Mouse (Mus musculus): ENCODE measurements around the gene Slc24a4. TPM values are rescaled to one million over a fixed set of nuclear protein-coding genes. Genes with fewer than 3 reads are reported as not detected.
A peak's percentile ranks its signal among the peaks of the same experiment; 100 is the strongest.

The Slc24a4 gene
- polyA plus RNA-seq (2015; fragmentation: Nextera tagmentation; extraction: Ambion mirVana), result 0.18 and 0.79 TPM in 2 replicates

DNA sequence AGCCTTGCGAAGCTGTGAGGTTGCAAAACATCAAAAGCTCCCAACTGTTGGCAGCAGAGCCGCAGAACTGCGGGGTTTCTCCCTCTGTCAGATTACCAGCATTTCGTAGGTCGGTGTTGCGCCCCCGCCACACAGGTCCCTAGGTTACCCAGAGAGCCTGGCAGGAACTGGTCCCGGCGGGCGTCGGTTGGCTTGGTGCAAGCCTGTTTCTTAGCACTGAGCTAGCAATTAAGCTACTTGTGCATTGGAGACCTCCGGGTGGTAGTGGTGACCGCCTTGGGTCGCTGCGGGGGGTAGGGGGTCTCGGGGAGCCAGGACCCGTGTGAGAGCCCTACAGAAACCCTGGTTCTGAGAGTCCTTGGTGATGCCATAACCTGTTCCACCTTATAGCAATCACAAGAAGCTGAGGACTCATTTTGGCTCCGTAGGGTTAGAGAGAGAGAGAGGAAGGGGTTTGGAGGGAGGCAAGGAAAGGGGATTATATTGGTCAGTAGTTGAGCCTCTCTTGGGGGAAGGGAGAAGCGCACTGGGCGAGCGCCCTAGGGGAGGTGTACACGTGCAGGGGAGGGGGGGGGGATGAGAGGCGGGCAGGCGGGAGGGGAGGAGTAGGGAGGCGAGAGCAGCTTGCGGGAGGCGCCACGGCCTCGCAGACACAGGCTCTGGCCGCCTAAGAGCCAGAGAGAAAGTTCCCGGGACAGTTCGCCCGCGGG, at the start of gene Slc24a4:
Slc24a4 (plus strand) TSS at position 653 of the 710 bp plus-strand sequence.
- peak; percentile 64; the same call in 1 of the 2 replicates for ATAC-seq (ENCODE audit: insufficient read depth, low FRiP score)
- Histone ChIP-seq H3K36me3 (ENCODE audit: control insufficient read depth, insufficient read depth, low read length) (no peaks in the 10 kb centered on the region), H3K9me3 (replicated peaks; ENCODE audit: control insufficient read depth, low read length) (no peaks in the 10 kb centered on the region), H3K4me3 (replicated peaks; ENCODE audit: low read length) (peak within 1 kb of the TSS; percentile 55), H3K4me1 (ENCODE audit: control insufficient read depth, insufficient read depth, low read length) (peaks cover 12% of the 10 kb centered on the region; the same call in 1 of the 2 replicates), H3K9ac (ENCODE audit: low read length) (peak within 1 kb of the TSS; percentile 64), H3K27me3 (ENCODE audit: control insufficient read depth, insufficient read depth, low read length) (peaks cover 47% of the 10 kb centered on the region), H3K4me2 (ENCODE audit: low read depth, low read length) (peak within 1 kb of the TSS; percentile 95), H3K27ac (ENCODE audit: low read length) (no peak within 1 kb of the TSS)
- WGBS, result under 1% methylated on average over 34 of the region's 34 CpGs

DNA sequence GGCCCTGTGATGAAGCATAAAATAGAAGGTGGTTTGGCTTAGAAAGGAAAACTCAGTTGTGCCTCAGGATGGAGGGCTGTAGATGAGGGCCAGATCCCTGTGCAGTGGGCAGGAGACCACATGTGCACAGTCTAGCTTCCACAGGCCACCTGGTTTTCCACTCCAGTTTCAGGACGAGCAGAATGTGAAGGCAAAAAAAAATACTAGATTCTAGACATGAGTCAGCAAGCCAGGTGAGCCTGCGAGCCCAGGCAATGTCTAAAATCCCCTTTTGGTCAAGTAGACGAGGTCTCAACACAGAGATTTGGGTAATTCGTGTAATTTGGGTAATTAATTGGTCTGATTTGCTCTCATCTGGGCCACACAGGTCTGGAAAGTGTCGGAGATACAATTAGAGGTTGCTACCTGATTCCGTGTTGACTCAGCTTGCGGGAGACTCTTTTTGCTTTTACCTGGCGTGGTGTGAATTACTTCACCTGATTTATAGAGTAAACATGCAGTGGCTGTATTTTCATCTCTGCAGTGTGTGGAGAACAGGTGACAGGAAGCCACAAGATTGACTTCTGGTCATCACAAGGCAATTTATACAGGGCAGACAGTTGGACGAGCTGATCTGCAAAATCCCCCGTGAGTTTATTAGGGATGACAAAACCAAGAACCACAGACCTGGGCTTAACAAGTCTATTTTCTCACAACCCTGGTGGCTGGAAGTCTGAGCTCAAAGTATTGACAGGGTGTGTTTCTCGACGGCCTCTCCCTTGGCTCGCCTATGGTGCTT, 45.7 kb upstream of the Slc24a4 start:
- Histone ChIP-seq H3K27me3 (ENCODE audit: control insufficient read depth, insufficient read depth, low read length) (no peaks in the 10 kb centered on the region), H3K4me1 (ENCODE audit: control insufficient read depth, insufficient read depth, low read length) (no peaks in the 10 kb centered on the region), H3K27ac (ENCODE audit: low read length) (no peak overlapping the region), H3K36me3 (ENCODE audit: control insufficient read depth, insufficient read depth, low read length) (no peaks in the 10 kb centered on the region), H3K4me3 (replicated peaks; ENCODE audit: low read length) (no peak overlapping the region), H3K9ac (ENCODE audit: low read length) (no peak overlapping the region), H3K9me3 (replicated peaks; ENCODE audit: control insufficient read depth, low read length) (no peaks in the 10 kb centered on the region), H3K4me2 (ENCODE audit: low read depth, low read length) (no peak overlapping the region)
- WGBS, result 65% methylated on average over 13 of the region's 13 CpGs
- no peak for ATAC-seq (ENCODE audit: insufficient read depth, low FRiP score)

DNA sequence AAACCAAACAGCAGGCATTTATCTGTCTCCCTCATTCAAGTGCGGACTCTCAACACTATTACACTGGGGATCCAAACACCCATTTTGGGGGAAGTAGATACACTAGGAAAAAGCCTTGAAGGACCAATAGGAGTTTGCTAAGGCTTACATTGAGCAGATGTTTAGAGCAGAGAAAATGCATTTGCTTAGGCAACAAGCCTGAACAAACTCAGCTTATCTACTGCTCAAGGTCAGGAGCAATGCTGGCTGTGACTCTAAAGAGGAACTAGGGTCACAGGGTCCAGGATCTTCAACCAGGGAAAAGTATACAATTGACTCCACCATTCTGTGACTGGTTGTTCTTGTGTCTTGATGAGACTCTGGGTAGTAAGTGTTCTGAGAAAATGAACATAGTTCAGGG, 38.0 kb upstream of the Slc24a4 start:
- ATAC-seq (ENCODE audit: insufficient read depth, low FRiP score), result no peak
- no peak overlapping the region for H3K27ac ChIP-seq (ENCODE audit: low read length)
- no peaks in the 10 kb centered on the region for H3K27me3 ChIP-seq (ENCODE audit: control insufficient read depth, insufficient read depth, low read length)
- no peaks in the 10 kb centered on the region for H3K9me3 ChIP-seq (replicated peaks; ENCODE audit: control insufficient read depth, low read length)
- no peaks in the 10 kb centered on the region for H3K36me3 ChIP-seq (ENCODE audit: control insufficient read depth, insufficient read depth, low read length)
- 78% methylated on average over 1 of the region's 1 CpGs for WGBS
- no peak overlapping the region for H3K9ac ChIP-seq (ENCODE audit: low read length)
- no peak overlapping the region for H3K4me2 ChIP-seq (ENCODE audit: low read depth, low read length)
- H3K4me1 ChIP-seq (ENCODE audit: control insufficient read depth, insufficient read depth, low read length), result no peaks in the 10 kb centered on the region
- H3K4me3 ChIP-seq (replicated peaks; ENCODE audit: low read length), result no peak overlapping the region

DNA sequence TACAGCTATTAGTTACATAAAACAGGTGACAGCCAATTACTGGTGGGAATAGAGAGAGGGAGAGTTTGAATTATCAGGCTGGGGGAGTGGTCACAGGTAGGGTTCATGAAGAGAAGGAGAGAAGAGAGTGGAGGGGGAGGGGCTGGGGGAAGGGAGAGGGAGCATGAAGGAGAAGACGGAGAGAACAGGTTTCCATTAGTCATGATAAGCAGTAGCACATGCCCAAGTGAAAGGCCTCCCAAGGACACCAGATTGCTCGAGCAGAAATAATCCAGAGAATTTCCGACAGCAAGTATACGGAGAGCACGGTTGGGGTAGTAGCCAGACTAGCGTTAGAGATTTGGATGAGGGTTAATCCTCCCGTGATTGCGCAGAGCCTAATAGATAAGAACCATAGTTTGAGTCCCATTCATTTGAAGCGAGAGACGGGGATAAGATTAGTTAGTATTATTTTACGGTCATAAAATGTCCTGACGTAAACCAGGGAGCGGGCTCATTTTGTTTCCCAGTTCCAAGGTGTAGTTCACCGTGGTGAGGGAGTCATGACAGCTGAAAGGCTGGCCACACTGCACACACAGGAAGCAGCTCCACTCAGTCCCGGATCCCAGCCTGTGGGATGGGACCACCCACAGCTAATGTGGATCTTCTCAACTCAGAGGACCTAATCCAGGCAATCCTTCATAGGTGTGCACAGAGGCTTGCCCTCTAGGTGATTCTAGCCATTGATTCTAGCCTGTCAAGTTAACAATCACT, 36.0 kb upstream of the Slc24a4 start:
- no peak for ATAC-seq (ENCODE audit: insufficient read depth, low FRiP score)
- WGBS, result 60% methylated on average over 15 of the region's 15 CpGs

DNA sequence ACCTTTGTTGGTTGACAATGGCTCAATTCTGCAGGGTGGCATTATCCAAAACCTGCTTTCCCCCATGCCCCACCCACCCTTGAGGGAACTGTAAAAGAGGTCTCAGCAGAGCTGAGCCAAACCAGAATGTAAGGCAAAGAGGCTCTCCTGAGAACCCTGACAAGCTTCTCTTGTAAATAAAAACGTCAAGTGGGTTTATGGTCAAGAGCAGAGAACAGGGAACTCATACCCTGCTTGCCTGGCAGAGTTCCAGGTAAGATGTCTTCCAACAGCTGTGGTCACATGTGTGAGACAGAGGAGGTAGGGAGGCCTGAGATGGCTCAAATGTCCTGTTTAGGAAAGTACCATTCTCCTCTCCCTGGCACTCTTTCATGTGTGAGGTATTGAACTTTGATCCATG, 22.5 kb upstream of the Slc24a4 start:
- Histone ChIP-seq H3K4me1 (ENCODE audit: control insufficient read depth, insufficient read depth, low read length) (no peaks in the 10 kb centered on the region), H3K9ac (ENCODE audit: low read length) (no peak overlapping the region), H3K27ac (ENCODE audit: low read length) (no peak overlapping the region), H3K9me3 (replicated peaks; ENCODE audit: control insufficient read depth, low read length) (no peaks in the 10 kb centered on the region), H3K4me3 (replicated peaks; ENCODE audit: low read length) (no peak overlapping the region), H3K36me3 (ENCODE audit: control insufficient read depth, insufficient read depth, low read length) (no peaks in the 10 kb centered on the region), H3K4me2 (ENCODE audit: low read depth, low read length) (no peak overlapping the region), H3K27me3 (ENCODE audit: control insufficient read depth, insufficient read depth, low read length) (no peaks in the 10 kb centered on the region)
- WGBS, result 29% methylated on average over 1 of the region's 1 CpGs
- no peak for ATAC-seq (ENCODE audit: insufficient read depth, low FRiP score)

More for the DNA sequence above, 36.0 kb upstream of the Slc24a4 start:
- no peaks in the 10 kb centered on the region for H3K4me1 ChIP-seq (ENCODE audit: control insufficient read depth, insufficient read depth, low read length)
- no peak overlapping the region for H3K4me2 ChIP-seq (ENCODE audit: low read depth, low read length)
- H3K4me3 ChIP-seq (replicated peaks; ENCODE audit: low read length), result no peak overlapping the region
- no peaks in the 10 kb centered on the region for H3K27me3 ChIP-seq (ENCODE audit: control insufficient read depth, insufficient read depth, low read length)
- H3K27ac ChIP-seq (ENCODE audit: low read length), result no peak overlapping the region
- no peak overlapping the region for H3K9ac ChIP-seq (ENCODE audit: low read length)
- H3K36me3 ChIP-seq (ENCODE audit: control insufficient read depth, insufficient read depth, low read length), result no peaks in the 10 kb centered on the region
- no peaks in the 10 kb centered on the region for H3K9me3 ChIP-seq (replicated peaks; ENCODE audit: control insufficient read depth, low read length)

DNA sequence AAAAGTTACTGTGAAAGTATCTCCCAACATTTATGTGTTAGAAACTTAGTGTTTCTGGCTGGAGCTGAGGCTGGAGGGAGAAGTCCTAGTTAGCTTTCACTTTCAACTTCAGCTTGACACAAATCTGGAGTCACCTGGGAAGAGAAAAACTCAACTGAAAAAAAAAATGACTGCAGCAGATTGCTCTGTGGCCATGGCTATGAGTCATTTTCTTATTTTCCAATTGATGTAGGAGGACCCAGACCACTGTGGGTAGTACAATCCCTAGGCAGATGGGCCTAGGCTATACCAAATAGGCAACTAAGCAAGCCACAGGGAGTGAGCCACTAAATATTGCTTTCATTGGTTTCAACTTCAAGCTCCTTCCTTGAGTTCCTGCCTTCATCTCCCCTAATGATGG, 19.7 kb upstream of the Slc24a4 start:
- H3K27me3 ChIP-seq (ENCODE audit: control insufficient read depth, insufficient read depth, low read length), result no peaks in the 10 kb centered on the region
- H3K4me1 ChIP-seq (ENCODE audit: control insufficient read depth, insufficient read depth, low read length), result peaks cover 5% of the 10 kb centered on the region; the same call in 1 of the 2 replicates
- ATAC-seq (ENCODE audit: insufficient read depth, low FRiP score), result no peak
- H3K9me3 ChIP-seq (replicated peaks; ENCODE audit: control insufficient read depth, low read length), result no peaks in the 10 kb centered on the region
- H3K27ac ChIP-seq (ENCODE audit: low read length), result no peak overlapping the region
- no peaks in the 10 kb centered on the region for H3K36me3 ChIP-seq (ENCODE audit: control insufficient read depth, insufficient read depth, low read length)
- no peak overlapping the region for H3K9ac ChIP-seq (ENCODE audit: low read length)
- no peak overlapping the region for H3K4me3 ChIP-seq (replicated peaks; ENCODE audit: low read length)
- H3K4me2 ChIP-seq (ENCODE audit: low read depth, low read length), result no peak overlapping the region

DNA sequence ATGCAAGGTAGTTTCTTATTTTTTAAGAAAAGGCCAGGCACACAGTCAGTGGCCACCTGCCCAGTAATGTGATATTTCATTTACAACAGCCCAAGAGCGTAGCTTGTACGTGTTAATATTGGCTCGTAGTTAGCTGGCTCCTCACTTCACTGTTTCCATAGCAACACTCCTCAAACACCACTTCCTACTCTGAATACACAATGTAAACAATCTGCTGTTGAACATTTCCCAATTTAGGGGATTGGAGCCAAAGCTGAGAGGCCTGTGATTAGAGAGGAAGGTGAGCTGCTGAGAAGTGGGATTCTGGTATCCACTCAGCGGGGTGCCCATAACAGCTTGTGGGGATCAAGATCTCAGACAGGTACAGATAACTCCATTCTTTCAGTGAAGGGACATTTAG, 16.0 kb upstream of the Slc24a4 start:
- no peak overlapping the region for H3K27ac ChIP-seq (ENCODE audit: low read length)
- H3K4me1 ChIP-seq (ENCODE audit: control insufficient read depth, insufficient read depth, low read length), result peaks cover 5% of the 10 kb centered on the region; the same call in 1 of the 2 replicates
- no peak overlapping the region for H3K4me2 ChIP-seq (ENCODE audit: low read depth, low read length)
- H3K36me3 ChIP-seq (ENCODE audit: control insufficient read depth, insufficient read depth, low read length), result no peaks in the 10 kb centered on the region
- H3K9me3 ChIP-seq (replicated peaks; ENCODE audit: control insufficient read depth, low read length), result no peaks in the 10 kb centered on the region
- no peak overlapping the region for H3K9ac ChIP-seq (ENCODE audit: low read length)
- 23% methylated on average over 4 of the region's 4 CpGs for WGBS
- H3K27me3 ChIP-seq (ENCODE audit: control insufficient read depth, insufficient read depth, low read length), result no peaks in the 10 kb centered on the region
- H3K4me3 ChIP-seq (replicated peaks; ENCODE audit: low read length), result no peak overlapping the region
- peak; percentile 78; the same call in 1 of the 2 replicates for ATAC-seq (ENCODE audit: insufficient read depth, low FRiP score)

DNA sequence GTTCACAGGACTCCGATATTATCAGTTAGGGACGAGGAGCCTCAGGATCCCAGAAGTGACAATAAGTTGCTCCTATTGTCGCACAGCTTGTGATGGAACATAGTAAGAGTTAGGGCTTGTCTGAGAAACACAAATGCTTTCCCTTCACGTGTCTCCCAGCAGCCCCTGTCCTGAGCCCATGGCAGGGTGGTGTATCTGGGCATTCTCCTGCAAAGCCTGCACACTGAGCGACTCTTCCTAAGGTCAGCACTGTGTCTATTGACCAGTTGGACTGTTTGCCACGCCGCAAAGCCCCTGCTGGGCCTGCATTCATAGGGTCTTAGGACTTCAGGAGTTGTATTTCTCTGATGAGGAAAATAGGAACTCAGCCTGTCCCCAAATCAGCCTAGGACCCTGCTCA, 15.6 kb upstream of the Slc24a4 start:
- peaks cover 5% of the 10 kb centered on the region; the same call in 1 of the 2 replicates for H3K4me1 ChIP-seq (ENCODE audit: control insufficient read depth, insufficient read depth, low read length)
- H3K9me3 ChIP-seq (replicated peaks; ENCODE audit: control insufficient read depth, low read length), result no peaks in the 10 kb centered on the region
- H3K4me2 ChIP-seq (ENCODE audit: low read depth, low read length), result no peak overlapping the region
- no peak overlapping the region for H3K9ac ChIP-seq (ENCODE audit: low read length)
- no peak for ATAC-seq (ENCODE audit: insufficient read depth, low FRiP score)
- H3K27me3 ChIP-seq (ENCODE audit: control insufficient read depth, insufficient read depth, low read length), result no peaks in the 10 kb centered on the region
- WGBS, result 64% methylated on average over 7 of the region's 7 CpGs
- no peak overlapping the region for H3K27ac ChIP-seq (ENCODE audit: low read length)
- no peak overlapping the region for H3K4me3 ChIP-seq (replicated peaks; ENCODE audit: low read length)
- no peaks in the 10 kb centered on the region for H3K36me3 ChIP-seq (ENCODE audit: control insufficient read depth, insufficient read depth, low read length)

DNA sequence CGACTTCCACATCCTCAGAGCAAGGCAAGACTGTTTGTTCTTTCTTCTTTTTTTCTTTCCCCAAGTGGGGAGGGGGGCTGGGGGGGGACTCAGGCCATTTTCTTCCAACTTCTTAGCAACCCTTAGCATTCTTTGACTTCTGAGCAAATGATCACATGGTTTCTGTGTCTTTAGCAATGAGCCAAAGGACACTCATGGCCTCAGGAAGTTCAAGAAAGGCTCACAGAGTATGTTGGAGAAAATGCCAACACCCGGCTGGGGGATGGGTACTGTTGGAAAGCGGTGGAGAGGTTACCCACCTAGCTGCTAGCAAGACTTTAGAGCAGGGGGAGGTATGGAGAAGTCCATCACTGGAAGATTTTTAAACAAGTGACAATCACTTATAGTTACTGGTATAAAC, 15.1 kb upstream of the Slc24a4 start:
- Histone ChIP-seq H3K4me2 (ENCODE audit: low read depth, low read length) (no peak overlapping the region), H3K27me3 (ENCODE audit: control insufficient read depth, insufficient read depth, low read length) (no peaks in the 10 kb centered on the region), H3K27ac (ENCODE audit: low read length) (no peak overlapping the region), H3K36me3 (ENCODE audit: control insufficient read depth, insufficient read depth, low read length) (no peaks in the 10 kb centered on the region), H3K9ac (ENCODE audit: low read length) (no peak overlapping the region), H3K4me1 (ENCODE audit: control insufficient read depth, insufficient read depth, low read length) (peaks cover 5% of the 10 kb centered on the region; the same call in 1 of the 2 replicates), H3K4me3 (replicated peaks; ENCODE audit: low read length) (no peak overlapping the region), H3K9me3 (replicated peaks; ENCODE audit: control insufficient read depth, low read length) (no peaks in the 10 kb centered on the region)
- no peak for ATAC-seq (ENCODE audit: insufficient read depth, low FRiP score)
- 51% methylated on average over 3 of the region's 3 CpGs for WGBS

All from stomach, embryonic 16.5 days (tissue).